Mouse (Mus musculus) lung, embryonic 16.5 days (tissue): ENCODE results near the gene Ak5. TPM values are rescaled to one million over a fixed set of nuclear protein-coding genes. Genes with fewer than 3 reads are reported as not detected.
A peak's percentile ranks its signal among the peaks of the same experiment; 100 is the strongest.
"Not testable (repeated sequence)": the region's sequence is repeated elsewhere in the genome, so short reads cannot be mapped to it uniquely, and the experiment has no call there.

ENCODE experiments used
- ATAC-seq: fragments of 200-750 bp; cut with Nextera tagmentation; 2 replicates; pipeline ENCODE4 v1.8.0; 2017; ENCODE audit warnings: low read depth, mild to moderate bottlenecking, moderate library complexity
- H3K27ac ChIP-seq: fragments of 300-500 bp; sonication (generic); 2 replicates; pipeline ENCODE4 v1.5.1; 2014; ENCODE audit warnings: mild to moderate bottlenecking, control low read depth, low read length
- H3K27me3 ChIP-seq: fragments of 300-500 bp; sonication (generic); 2 replicates; pipeline ENCODE4 v1.6.1; 2014; ENCODE audit warnings: low read depth, low read length, mixed read lengths; ENCODE audit not compliant: control insufficient read depth, insufficient read depth
- H3K36me3 ChIP-seq: fragments of 300-500 bp; sonication (generic); 2 replicates; pipeline ENCODE4 v1.6.1; 2014; ENCODE audit warnings: low read length; ENCODE audit not compliant: control insufficient read depth, insufficient read depth
- H3K4me1 ChIP-seq: fragments of 300-500 bp; sonication (generic); replicated peaks from 2 replicates; pipeline ENCODE4 v1.6.1; 2014; ENCODE audit warnings: low read length, mixed read lengths; ENCODE audit not compliant: control insufficient read depth, insufficient read depth
- H3K4me2 ChIP-seq: fragments of 300-500 bp; sonication (generic); 2 replicates; pipeline ENCODE4 v1.6.1; 2014; ENCODE audit warnings: low read depth, low read length, control low read depth
- H3K4me3 ChIP-seq: fragments of 300-500 bp; sonication (generic); 2 replicates; pipeline ENCODE4 v1.5.1; 2014; ENCODE audit warnings: mild to moderate bottlenecking, low read length, control low read depth
- H3K9ac ChIP-seq: fragments of 300-500 bp; sonication (generic); 2 replicates; pipeline ENCODE4 v1.6.1; 2014; ENCODE audit warnings: low read length, control low read depth
- H3K9me3 ChIP-seq: fragments of 300-500 bp; sonication (generic); 2 replicates; pipeline ENCODE4 v1.6.1; 2016; ENCODE audit warnings: low read length; ENCODE audit not compliant: control insufficient read depth
- WGBS: fragments of 180-500 bp; shearing (Covaris S2); extraction: QIAGEN DNeasy Blood & Tissue Kit; methylation state at CpG from one replicate; pipeline ENCODE4 v1.1.7; 2014; 5-methylcytosine and 5-hydroxymethylcytosine counted together
- polyA plus RNA-seq: library from polyadenylated mRNA; unstranded; fragments of >200 nt; fragmentation: Nextera tagmentation; extraction: Ambion mirVana; gene quantifications from 2 replicates; pipeline ENCODE4 v1.2.1, GENCODE M21; 2015

The Ak5 gene
- 1.8 and 2.3 TPM in 2 replicates for polyA plus RNA-seq

DNA sequence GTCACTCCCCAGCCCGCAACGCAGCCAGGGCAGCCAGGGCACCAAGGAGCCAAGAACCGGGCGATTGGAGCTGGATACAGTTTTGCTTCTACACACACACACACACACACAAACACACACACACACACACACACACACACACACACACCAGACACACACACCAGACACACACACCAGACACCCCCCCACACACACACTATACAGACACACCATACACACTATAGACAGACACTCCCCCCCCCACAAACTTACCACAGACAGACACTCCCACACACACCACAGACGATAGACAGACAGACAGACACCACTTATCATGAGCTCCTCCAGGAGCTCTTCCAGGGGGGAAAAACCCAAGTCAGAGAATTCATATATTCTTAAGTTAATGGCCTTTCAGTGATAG, at the start of gene Ak5:
TSS of gene Ak5 (minus strand) at position 122 of the 400 bp plus-strand sequence.
- peaks cover 24% of the 10 kb centered on the region for H3K27me3 ChIP-seq
- 2% methylated on average over 4 of the region's 5 CpGs for WGBS
- ATAC-seq, result no peak; the same call in 1 of the 2 replicates
- H3K27ac ChIP-seq, result no peak within 1 kb of the TSS
- H3K9me3 ChIP-seq, result no peaks in the 10 kb centered on the region
- peak within 1 kb of the TSS; percentile 52 for H3K4me3 ChIP-seq
- peak within 1 kb of the TSS; percentile 58 for H3K9ac ChIP-seq
- peaks cover 5% of the 10 kb centered on the region for H3K4me1 ChIP-seq
- H3K4me2 ChIP-seq, result peak within 1 kb of the TSS; percentile 95
- no peaks in the 10 kb centered on the region for H3K36me3 ChIP-seq

DNA sequence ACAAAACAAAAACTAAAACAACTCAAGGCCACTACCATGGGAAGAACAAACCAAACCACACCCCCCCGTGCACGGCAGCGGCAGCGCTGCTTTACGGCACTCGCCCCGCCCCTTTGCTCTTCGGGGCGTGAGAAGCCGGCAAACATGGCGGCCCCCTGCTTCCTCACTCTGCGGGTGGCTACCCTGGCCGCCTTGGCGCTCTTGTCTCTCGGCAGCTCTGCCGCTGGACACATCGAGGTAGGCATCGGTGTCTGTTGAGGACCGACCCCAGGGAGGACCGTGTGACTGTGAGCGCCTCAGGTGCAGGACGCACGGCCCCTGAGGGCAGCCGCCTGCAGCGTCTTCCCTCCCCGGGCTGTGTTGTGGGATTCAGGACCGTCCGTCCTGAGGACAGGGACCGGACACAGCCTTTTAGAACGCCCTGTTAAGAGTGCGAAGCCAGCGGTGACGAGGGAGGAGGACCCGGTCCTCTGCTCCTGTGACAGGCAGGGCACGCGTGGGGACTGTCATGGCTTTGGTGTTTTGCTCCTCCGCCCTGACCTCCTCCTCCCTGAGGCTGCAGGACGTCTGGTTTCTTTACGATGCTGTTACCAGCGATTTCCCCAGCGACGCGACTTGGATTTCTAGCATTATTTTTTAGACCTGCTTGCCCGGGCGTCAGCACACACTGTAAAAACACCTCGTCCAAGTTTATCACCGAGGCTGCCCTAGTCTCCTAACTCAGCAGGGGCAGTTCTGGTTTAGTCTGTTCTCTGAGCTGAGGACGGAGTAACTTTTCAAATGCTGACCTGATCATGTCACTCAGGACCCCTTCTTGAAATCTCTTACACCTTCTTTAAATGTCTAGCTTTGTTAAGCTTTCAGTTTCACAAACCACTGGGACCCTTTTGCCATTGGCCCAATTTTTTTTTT, 46.1 kb upstream of the Ak5 start, which contains the start of gene Pigk:
TSS of gene Pigk (plus strand) at position 110 of the 912 bp plus-strand sequence.
- H3K9ac ChIP-seq, result peak within 1 kb of the TSS; percentile 91
- H3K9me3 ChIP-seq, result no peaks in the 10 kb centered on the region
- H3K4me3 ChIP-seq, result peak within 1 kb of the TSS; percentile 99
- peak within 1 kb of the TSS; percentile 89 for H3K4me2 ChIP-seq
- 1% methylated on average over 46 of the region's 48 CpGs for WGBS
- ATAC-seq, result peak; percentile 94
- peaks cover 7% of the 10 kb centered on the region for H3K4me1 ChIP-seq
- no peaks in the 10 kb centered on the region for H3K36me3 ChIP-seq
- H3K27me3 ChIP-seq, result no peaks in the 10 kb centered on the region
- H3K27ac ChIP-seq, result peak within 1 kb of the TSS; percentile 36; the same call in 1 of the 2 replicates

DNA sequence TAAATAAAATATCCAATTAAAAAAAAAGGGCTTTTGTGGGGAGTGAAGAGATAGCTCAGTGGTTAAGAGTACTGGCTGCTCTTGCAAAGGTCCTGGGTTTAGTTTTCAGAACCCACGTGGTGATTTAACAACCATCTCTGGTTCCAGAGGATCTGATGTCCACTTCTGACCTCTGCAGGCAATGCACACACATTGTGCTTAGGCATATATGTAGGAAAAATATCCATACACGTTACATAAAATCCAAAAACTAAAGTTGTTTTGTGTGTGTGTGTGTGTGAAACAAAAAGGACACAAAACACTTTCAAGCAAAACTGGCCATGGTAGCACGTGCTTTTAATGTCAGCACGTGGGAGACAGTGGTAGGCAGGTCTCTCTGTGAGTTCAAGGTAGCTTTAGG, 44.8 kb upstream of the Ak5 start:
- Histone ChIP-seq H3K9ac (no peak overlapping the region), H3K9me3 (no peaks in the 10 kb centered on the region), H3K4me2 (no peak overlapping the region), H3K36me3 (no peaks in the 10 kb centered on the region), H3K27me3 (no peaks in the 10 kb centered on the region), H3K4me3 (no peak overlapping the region), H3K27ac (no peak overlapping the region), H3K4me1 (peaks cover 7% of the 10 kb centered on the region)
- WGBS, result 67% methylated on average over 4 of the region's 4 CpGs
- no peak for ATAC-seq

DNA sequence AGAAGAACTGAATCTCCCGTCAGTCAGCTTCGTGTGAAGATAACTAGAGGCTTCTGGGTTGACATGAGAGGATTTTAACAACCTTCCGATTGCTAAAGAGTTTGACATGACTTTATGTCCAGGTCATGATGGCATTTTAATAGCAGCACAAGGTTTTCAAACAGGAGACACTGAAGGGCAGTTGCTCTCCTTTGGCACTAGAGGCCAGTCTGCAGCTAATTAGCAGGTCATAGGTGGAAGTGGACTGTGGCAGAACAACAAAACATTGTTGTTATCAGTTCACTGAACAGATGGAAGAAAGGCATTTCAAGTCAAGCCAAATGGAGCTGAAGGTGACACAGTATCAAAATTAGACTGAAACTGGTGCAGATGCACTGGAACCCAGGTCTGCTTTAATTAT, 41.8 kb upstream of the Ak5 start:
- Histone ChIP-seq H3K36me3 (no peaks in the 10 kb centered on the region), H3K27ac (no peak overlapping the region), H3K4me1 (peaks cover 5% of the 10 kb centered on the region), H3K27me3 (no peaks in the 10 kb centered on the region), H3K4me3 (no peak overlapping the region), H3K4me2 (no peak overlapping the region), H3K9ac (no peak overlapping the region), H3K9me3 (no peaks in the 10 kb centered on the region)
- 63% methylated on average over 3 of the region's 3 CpGs for whole genome bisulfite sequencing
- ATAC-seq, result no peak

DNA sequence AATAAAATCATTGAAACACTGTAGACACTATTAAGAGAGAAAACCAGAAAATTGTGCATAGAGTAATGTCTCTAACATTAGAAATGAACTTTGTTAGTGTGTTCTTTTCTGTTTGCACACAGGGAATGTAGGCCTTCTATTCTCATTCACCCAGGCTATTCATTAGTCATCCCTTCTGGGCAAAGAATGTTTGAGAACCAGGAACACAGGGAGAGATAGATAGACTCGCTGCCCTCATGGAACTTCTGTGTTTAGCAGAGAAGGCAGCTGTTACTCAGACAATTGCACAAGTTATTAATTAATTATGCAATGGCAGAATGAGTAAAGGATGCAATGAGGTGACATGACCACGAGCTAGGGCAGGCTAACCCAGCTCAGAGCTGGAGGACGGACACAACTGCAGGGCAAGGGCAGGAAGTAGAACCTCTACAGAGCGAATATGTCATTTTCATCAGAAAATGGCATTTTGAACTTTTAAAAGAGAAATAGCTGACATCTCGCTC, 39.2 kb upstream of the Ak5 start:
- H3K4me1 ChIP-seq, result no peaks in the 10 kb centered on the region
- H3K27me3 ChIP-seq, result no peaks in the 10 kb centered on the region
- no peak overlapping the region for H3K4me3 ChIP-seq
- ATAC-seq, result no peak
- WGBS, result 78% methylated on average over 5 of the region's 5 CpGs
- no peaks in the 10 kb centered on the region for H3K9me3 ChIP-seq
- no peaks in the 10 kb centered on the region for H3K36me3 ChIP-seq
- no peak overlapping the region for H3K27ac ChIP-seq
- no peak overlapping the region for H3K4me2 ChIP-seq
- H3K9ac ChIP-seq, result no peak overlapping the region

DNA sequence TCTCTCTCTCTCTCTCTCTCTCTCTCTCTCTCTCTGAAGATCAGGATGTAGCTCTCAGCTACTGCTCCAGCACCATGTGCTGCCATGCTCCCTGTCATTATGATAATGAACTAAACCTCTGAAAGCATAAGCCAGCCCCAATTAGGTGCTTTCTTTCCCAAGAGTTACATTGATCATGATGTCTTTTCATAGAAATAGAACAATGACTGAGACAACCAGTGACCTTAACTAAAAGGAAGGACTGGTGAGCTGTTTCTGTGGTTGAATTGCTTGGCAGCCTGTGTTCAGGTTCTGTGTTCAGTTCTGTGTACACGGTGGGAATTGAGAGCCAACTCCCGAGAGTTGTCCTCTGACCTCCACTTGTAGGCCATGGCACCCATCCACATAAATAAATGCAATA, 38.7 kb upstream of the Ak5 start:
- no peak overlapping the region for H3K27ac ChIP-seq
- H3K4me1 ChIP-seq, result no peaks in the 10 kb centered on the region
- H3K27me3 ChIP-seq, result no peaks in the 10 kb centered on the region
- 71% methylated on average over 2 of the region's 2 CpGs for WGBS
- H3K9me3 ChIP-seq, result no peaks in the 10 kb centered on the region
- no peak overlapping the region for H3K4me2 ChIP-seq
- no peak overlapping the region for H3K9ac ChIP-seq
- no peaks in the 10 kb centered on the region for H3K36me3 ChIP-seq
- ATAC-seq, result no peak
- no peak overlapping the region for H3K4me3 ChIP-seq

DNA sequence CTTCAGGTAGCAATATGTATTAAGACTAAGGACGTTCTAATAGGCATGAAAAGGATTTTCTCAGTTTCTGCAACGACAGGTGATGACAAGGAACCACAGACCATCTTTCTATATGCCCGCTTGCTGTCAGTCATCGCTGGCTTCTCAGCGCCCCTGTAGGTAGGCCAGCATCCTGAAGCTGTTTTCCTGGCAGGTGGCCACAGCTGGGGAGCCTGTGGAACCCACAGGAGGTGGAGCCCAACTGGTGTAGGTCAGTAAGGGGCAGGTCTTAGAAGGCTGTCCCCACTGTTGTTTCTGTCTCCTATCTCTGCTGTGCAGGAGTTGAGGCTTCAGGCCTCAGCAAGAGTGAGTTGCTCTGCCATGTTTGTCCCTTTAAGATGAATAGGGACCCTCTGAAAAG, 37.7 kb upstream of the Ak5 start:
- Histone ChIP-seq H3K27me3 (no peaks in the 10 kb centered on the region), H3K4me2 (no peak overlapping the region), H3K4me3 (no peak overlapping the region), H3K36me3 (no peaks in the 10 kb centered on the region), H3K4me1 (no peaks in the 10 kb centered on the region), H3K9ac (no peak overlapping the region), H3K9me3 (no peaks in the 10 kb centered on the region), H3K27ac (no peak overlapping the region)
- 74% methylated on average over 5 of the region's 5 CpGs for WGBS
- ATAC-seq, result no peak

DNA sequence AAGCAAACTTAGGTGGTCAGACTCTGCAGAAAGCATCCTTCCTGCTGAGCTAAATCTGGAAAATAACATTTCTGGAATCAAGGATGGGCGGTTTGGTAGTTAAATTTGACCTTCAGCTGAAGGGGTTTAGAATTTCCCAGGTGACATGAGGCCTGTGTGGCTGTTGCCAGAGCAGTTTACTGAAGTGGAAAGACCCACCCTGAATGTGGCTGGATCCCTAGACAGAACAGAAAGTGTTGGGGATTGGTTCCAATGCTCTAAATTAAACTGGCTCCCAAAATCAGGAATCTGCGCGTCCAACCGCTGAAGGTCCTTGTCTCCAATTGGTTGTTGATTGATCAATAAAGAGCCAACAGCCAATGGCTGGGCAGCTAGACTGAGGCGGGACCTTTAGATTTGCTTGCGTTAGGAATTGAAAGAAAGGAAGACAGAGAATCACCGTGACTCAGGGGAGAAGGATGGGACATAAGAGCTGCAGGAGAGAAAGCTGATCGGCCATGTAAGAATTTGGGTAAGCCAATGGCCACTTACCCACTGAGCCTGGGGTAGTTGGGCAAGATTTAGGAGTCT, 34.2 kb upstream of the Ak5 start:
- Histone ChIP-seq H3K4me2 (no peak overlapping the region), H3K9me3 (no peaks in the 10 kb centered on the region), H3K9ac (no peak overlapping the region), H3K36me3 (no peaks in the 10 kb centered on the region), H3K4me3 (0 out of 2 replicates have a peak overlapping the region, but pooled peaks have one; percentile 10), H3K4me1 (no peaks in the 10 kb centered on the region), H3K27ac (no peak overlapping the region), H3K27me3 (no peaks in the 10 kb centered on the region)
- no peak; the same call in 1 of the 2 replicates for ATAC-seq
- 53% methylated on average over 8 of the region's 8 CpGs for WGBS

DNA sequence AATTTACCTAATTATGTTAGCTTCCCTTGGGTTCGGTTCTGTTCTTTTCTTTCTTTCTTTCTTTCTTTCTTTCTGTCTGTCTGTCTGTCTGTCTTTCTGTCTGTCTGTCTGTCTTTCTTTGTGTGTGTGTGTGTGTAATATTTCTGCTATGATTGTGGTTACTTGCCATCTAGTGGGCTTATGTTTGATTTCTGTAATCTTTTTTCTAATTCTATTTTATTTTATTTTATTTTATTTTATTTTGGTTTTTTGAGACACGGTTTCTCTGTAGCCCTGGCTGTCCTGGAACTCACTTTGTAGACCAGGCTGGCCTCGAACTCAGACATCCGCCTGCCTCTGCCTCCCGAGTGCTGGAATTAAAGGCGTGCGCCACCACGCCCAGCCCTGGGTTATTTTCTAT, 33.4 kb upstream of the Ak5 start:
- not testable (repeated sequence) for H3K27me3 ChIP-seq, H3K9ac ChIP-seq, ATAC-seq, H3K9me3 ChIP-seq, H3K36me3 ChIP-seq, H3K4me2 ChIP-seq, H3K4me3 ChIP-seq, H3K27ac ChIP-seq, H3K4me1 ChIP-seq
- 94% methylated on average over 8 of the region's 8 CpGs for WGBS
